Mouse (Mus musculus) monocyte, adult 5-6 weeks (primary cell): ENCODE data around the gene Cacng3. TPM values are rescaled to one million over a fixed set of nuclear protein-coding genes. Genes with fewer than 3 reads are reported as not detected.

Source experiments
- ATAC-seq: fragments of 153-309, 156-312 bp; replicated peaks from 2 replicates; pipeline ENCODE4 v1.8.0; 2017; ENCODE audit warnings: mild to moderate bottlenecking; ENCODE audit not compliant: low TSS enrichment, insufficient number of reproducible peaks, severe bottlenecking, poor library complexity, low FRiP score
- total RNA-seq: library from RNA; stranded (forward); fragments of 200-1000, 200-491, 200-594 nt; gene quantifications from 3 replicates; pipeline ENCODE4 v1.2.3, GENCODE M21; 2017

Gene Cacng3
- total RNA-seq = not detected in 3 replicates

GRCm38 (mm10) chr7:122670442-122670872 lies at the start of gene Cacng3:
Gene Cacng3, plus strand, starts transcription at chr7:122670492.
- no peak for ATAC-seq

DNA sequence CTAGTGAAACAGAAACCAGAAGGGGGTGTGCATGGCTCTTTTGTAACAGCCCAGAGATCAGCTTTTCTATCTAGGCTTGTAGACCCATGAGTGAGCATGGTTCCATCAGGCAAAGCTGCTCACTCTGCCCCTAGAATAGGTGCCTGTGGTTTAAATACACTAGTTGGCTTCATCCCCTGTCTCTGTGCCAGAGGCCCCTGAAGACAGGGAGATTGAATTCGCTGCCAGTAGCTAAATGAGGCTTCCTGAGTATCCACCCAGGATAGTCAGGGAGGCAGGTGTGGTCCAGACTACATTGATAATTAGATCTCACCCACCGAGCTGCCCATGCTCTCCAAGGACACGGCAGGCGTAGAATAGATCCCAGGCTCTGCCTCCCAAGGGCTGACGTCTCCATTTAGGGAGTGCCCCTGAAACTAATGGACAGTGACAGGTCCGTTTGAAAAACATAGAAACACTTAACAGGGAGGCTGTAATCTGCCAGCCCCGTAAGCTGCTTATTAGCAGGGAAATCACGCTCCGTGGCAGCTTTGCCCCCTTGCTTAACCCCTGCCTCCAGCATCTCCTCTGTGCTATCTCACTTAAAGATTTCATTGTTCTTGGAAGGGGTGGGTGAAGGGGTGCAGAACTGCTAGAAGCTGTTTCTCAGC lies 48.0 kb upstream of the Cacng3 start:
- no peak for ATAC-seq

GRCm38 (mm10) chr7:122623753-122624152 lies 46.5 kb upstream of the Cacng3 start:
- no peak for ATAC-seq

GRCm38 (mm10) chr7:122628050-122628449 lies 42.2 kb upstream of the Cacng3 start:
- ATAC-seq = no peak

GRCm38 (mm10) chr7:122630386-122630785 lies 39.9 kb upstream of the Cacng3 start:
- ATAC-seq = no peak

GRCm38 (mm10) chr7:122631151-122631550 lies 39.1 kb upstream of the Cacng3 start:
- no peak for ATAC-seq

- ATAC-seq = no peak
Measured at GRCm38 (mm10) chr7:122632946-122633345, 37.3 kb upstream of the Cacng3 start.

DNA sequence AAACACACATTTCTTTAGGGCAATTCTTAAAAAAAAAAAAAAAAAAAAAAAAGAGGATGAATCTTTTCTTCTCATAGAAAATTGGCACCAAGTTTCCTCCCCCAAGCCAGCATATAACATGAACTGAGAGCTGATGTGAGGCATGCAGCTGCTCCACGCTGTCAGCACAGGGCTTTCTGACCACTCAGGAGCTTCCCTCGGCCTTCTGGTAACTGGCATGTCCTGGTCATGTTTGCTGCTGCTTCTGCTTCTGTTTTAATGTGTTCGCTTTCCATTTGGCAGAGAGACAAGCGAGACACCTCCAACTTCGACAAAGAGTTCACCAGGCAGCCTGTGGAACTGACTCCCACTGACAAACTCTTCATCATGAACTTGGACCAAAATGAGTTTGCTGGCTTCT lies 36.8 kb upstream of the Cacng3 start:
- ATAC-seq = no peak

GRCm38 (mm10) chr7:122643676-122644075 lies 26.6 kb upstream of the Cacng3 start:
- no peak for ATAC-seq

- ATAC-seq = no peak
Measured at GRCm38 (mm10) chr7:122649306-122649705, 21.0 kb upstream of the Cacng3 start.

DNA sequence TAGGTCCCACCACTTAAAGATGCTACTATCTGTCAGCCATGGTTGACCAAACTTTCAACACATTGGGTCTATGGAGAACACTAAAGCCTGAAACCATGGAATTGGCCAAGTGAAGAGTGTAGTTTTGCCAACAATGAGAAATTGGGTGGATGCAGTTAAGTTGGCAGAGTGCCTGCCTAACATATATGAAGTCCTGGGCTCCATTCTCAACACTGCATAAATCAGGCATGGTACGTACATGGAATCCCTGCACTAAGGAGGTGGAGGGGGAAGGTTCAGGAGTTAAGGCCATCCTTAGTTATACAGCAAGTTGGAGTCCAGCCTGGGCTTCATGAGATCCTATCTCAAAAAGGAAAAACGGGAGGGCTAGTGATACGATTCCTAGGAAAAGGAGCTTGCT lies 17.8 kb upstream of the Cacng3 start:
- ATAC-seq = no peak

DNA sequence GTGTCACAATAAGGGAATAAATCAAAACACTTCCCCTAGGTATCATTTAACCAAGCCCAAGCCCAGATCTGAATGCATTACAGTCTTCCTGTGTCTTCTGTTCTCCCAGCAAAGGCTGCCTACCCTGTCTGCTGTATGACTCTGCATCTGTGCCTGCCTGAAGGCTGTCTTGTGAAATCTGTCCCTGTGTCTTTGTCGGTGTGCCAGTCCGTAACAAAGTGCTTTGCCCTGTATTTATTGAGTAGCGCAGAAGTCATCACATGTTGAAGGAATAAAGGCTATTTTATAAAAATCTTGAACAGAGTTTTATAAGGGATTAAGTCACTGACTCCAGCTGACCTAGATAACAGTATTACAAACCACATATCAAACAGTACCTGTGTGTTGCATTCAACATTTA lies 13.6 kb upstream of the Cacng3 start:
- no peak for ATAC-seq

- no peak for ATAC-seq
Measured at GRCm38 (mm10) chr7:122657423-122658126, 12.7 kb upstream of the Cacng3 start.

DNA sequence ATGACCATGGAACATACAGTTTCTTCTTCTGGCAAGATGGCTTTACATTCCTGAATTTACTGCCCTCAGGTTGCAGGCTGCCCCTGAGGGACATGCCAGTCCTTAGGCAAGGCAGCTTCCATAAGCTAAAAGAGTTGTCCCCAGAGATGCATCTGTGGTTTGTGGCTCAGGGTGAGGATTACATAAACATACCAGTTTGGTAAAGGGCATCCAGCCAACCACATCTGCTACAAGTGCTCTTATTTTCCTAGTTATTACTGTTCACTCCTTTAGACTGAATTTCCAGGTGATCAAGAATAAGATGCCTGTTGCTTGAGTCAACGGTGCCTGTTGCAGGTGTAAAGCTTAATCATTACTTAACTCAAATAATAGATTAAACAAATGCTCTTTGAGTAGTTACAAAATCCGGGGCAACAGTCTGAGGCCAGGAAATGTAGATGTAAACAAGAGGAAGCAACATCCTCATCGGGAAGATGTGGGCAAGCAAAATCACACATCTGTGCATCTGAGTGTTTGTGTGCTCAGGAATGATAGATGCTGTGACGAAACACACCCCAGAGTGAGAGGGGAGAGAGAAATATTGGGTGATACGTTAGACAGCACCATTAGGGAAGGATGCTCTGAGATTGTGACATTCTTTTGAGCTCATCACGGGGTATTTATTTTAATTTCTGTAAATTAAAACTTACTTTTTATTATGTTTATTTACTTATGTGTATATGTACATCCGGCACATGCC lies 4.8 kb upstream of the Cacng3 start:
- ATAC-seq = no peak

DNA sequence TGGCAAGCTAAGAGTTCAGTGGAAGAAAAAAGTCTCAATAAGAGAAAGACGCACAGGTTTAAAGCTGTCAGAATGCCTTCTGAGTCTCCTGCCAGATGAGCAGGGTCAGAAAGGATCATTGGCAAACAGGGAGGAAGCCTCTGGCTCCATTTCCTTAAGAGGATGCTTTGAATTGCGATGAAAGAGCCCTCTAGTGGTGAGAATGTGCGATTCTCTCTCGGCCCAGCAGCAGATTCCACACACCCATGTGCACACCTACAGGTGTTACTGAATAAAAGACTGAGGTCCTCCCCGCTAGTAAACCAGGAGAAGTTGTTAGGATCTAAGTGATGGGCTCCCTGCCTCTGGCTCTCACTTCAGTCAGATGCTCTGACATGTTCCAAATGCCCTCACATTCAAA lies 2.4 kb upstream of the Cacng3 start:
- ATAC-seq = no peak

DNA sequence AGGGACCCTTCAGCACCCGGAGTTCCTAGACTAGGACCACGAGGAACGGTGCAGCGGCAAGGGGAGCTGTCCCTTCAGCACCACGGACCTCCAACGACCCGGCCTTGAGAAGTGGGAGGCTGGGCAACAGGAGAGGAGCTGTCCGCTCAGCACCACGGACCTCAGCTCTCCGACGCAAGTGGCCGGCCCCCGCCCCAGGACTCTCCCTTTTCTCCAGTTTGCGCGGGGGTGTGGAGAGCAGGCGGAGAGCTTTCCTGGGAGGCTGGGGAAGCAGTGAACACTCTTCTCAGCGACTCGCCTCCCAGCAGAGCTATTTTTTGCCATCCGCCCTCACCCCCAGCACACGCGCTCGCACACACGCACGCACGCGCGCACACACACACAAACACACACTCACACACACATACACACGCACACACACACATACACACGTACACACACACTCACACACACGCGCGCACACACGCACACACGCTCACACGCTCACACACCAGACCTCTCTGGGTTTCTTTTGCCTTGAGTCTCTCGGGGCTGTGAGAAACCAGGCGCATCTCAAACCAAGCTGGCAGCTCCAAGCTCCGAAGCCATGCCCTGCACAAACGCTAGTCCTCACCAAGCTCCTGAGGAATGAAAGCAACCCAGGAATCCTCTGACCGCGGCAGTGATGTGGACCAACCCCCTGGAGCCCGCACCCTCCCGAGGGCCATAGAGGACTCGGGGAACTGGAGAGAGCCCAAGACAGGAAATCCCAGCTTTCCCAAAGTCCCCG lies 765 bp downstream of the Cacng3 start:
- ATAC-seq = no peak

GRCm38 (mm10) chr7:122672981-122673380 lies 2.7 kb downstream of the Cacng3 start:
- no peak for ATAC-seq

DNA sequence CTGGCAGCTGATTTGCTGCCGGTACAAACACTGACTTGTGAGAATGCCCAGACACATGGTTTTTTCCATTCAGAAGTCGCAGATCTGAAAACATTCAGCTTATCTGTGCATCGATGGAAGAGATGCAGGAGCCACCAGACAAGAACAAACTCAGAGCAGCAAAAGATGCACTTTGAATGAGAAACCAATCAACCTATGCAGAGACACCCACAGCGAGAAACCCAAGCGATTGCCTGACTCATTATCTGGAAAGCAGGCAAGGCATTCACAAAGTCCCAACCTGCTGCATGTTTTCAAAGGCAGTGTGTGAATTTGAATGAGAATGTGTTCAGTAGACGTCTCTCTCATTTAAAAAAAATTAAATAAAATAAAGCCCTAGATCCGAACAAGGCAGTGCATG lies 4.9 kb downstream of the Cacng3 start:
- ATAC-seq = no peak

DNA sequence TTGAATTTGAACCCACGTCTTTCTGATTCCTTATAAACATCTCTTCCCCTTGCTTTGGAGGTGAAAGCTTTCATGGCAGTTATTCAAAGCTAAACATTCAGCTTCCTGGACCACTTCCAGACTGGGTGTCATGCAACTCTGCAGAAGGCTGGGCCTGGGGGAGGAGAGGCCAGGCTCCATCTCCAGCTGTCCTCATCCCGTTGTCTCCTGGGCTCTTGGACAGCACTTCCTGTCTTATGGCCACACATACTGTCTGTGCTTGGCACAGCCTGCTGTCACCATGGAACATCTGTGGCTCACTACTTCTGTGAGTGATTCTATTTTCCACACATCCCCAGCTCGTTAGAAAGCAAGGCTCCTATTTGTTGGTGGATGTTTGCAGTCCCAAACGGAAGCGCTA lies 31.5 kb downstream of the Cacng3 start:
- no peak for ATAC-seq
